Mouse (Mus musculus) heart, adult 2 months (tissue): Measurements from ENCODE around the gene Kmt5b. TPM values are rescaled to one million over a fixed set of nuclear protein-coding genes. Genes with fewer than 3 reads are reported as not detected.

Experiments used
- DNase-seq, 2 experiments: peaks; one replicate each; pipeline ENCODE4 v3.0.0; 2021
- H3K27ac ChIP-seq: fragments of 200-600 bp; 2 replicates; pipeline ENCODE4 v1.8.1; 2022
- H3K27me3 ChIP-seq: fragments of 200-500 bp; 2 replicates; pipeline ENCODE4 v1.6.1; 2012; ENCODE audit warnings: mild to moderate bottlenecking, low read length, inconsistent platforms, mixed read lengths; ENCODE audit not compliant: control insufficient read depth, insufficient read depth
- H3K36me3 ChIP-seq: fragments of 200-500 bp; 2 replicates; pipeline ENCODE4 v1.6.1; 2012; ENCODE audit warnings: low read length, inconsistent platforms; ENCODE audit not compliant: control insufficient read depth, insufficient read depth
- H3K4me1 ChIP-seq: fragments of 200-500 bp; 2 replicates; pipeline ENCODE4 v1.6.1; 2011; ENCODE audit warnings: low read length; ENCODE audit not compliant: control insufficient read depth, insufficient read depth
- H3K4me3 ChIP-seq: fragments of 200-600 bp; 2 replicates; pipeline ENCODE4 v1.8.1; 2022
- H3K79me2 ChIP-seq: fragments of 200-500 bp; replicated peaks from 2 replicates; pipeline ENCODE4 v1.6.1; 2012; ENCODE audit warnings: mild to moderate bottlenecking, inconsistent platforms, low read length, moderate library complexity, mixed read lengths; ENCODE audit not compliant: control insufficient read depth, insufficient read depth
- H3K9ac ChIP-seq: fragments of 200-500 bp; 2 replicates; pipeline ENCODE4 v1.6.1; 2012; ENCODE audit warnings: low read depth, mild to moderate bottlenecking, control low read depth, inconsistent platforms, low read length, mixed read lengths
- CTCF ChIP-seq: fragments of 200-600 bp; IDR thresholded peaks from 2 replicates; pipeline ENCODE4 v1.8.1; 2022; ENCODE audit warnings: antibody characterized with exemption, mild to moderate bottlenecking, moderate library complexity
- EP300 ChIP-seq: fragments of 200-500 bp; IDR thresholded peaks from 2 replicates; pipeline ENCODE4 v1.6.1; 2011; ENCODE audit warnings: low read depth, low read length, control low read depth; ENCODE audit not compliant: insufficient read depth
- POLR2A ChIP-seq: fragments of 200-500 bp; IDR thresholded peaks from 2 replicates; pipeline ENCODE4 v1.6.1; 2011; ENCODE audit warnings: mild to moderate bottlenecking, low read depth, low read length, control low read depth; ENCODE audit not compliant: insufficient read depth
- WGBS: fragments of 180-500 bp; shearing (Covaris S2); methylation state at CpG from one replicate; pipeline ENCODE4 v1.1.7; 2018; 5-methylcytosine and 5-hydroxymethylcytosine counted together
- intact Hi-C: fragments of 180-260 bp; cut with DNase I; formaldehyde crosslinking; loops from one replicate; pipeline ENCODE4 v1.15.1; 2025
- polyA plus RNA-seq: library from polyadenylated mRNA; depleted of rRNA; stranded (reverse); fragments of >200 nt; gene quantifications from 2 replicates; pipeline ENCODE4 v1.2.3, GENCODE M21; 2012; rRNA removed
- total RNA-seq, 2 experiments: library from RNA; stranded (reverse); gene quantifications; 2 replicates each; pipeline ENCODE4 v1.2.3; 2021

Kmt5b gene
- total and polyA plus RNA-seq, 3 experiments = 9.3 to 30.6 (median 27.9) TPM

- Histone ChIP-seq H3K36me3 (peaks cover 6% of the 10 kb centered on the region), H3K4me3 (no peak overlapping the region), H3K4me1 (peaks cover 3% of the 10 kb centered on the region), H3K79me2 (peaks cover 3% of the 10 kb centered on the region; the same call in 1 of the 2 replicates), H3K9ac (no peak overlapping the region), H3K27ac (no peak overlapping the region), H3K27me3 (no peaks in the 10 kb centered on the region)
- TF ChIP-seq CTCF = no peak
- no peak for TF ChIP-seq EP300
- TF ChIP-seq POLR2A = no peak
- WGBS = 74% methylated on average over 6 of the region's 6 CpGs
- no peak for DNase-seq
- intact Hi-C loops = no loop called here
These were observed 87.9 kb downstream of the Kmt5b start for GRCm38 (mm10) chr19:3855091-3855490.

- Histone ChIP-seq H3K27ac (no peak overlapping the region), H3K79me2 (peaks cover 3% of the 10 kb centered on the region; the same call in 1 of the 2 replicates), H3K36me3 (peaks cover 6% of the 10 kb centered on the region), H3K4me1 (peaks cover 3% of the 10 kb centered on the region), H3K27me3 (no peaks in the 10 kb centered on the region), H3K9ac (no peak overlapping the region), H3K4me3 (no peak overlapping the region)
- no peak for DNase-seq
- intact Hi-C loops = no loop called here
- WGBS = 33% methylated on average over 4 of the region's 4 CpGs
- no peak for TF ChIP-seq CTCF
- TF ChIP-seq POLR2A = no peak
- no peak for TF ChIP-seq EP300
These were observed 88.4 kb downstream of the Kmt5b start for GRCm38 (mm10) chr19:3855601-3856000.

- Histone ChIP-seq H3K36me3 (peaks cover 6% of the 10 kb centered on the region), H3K4me3 (no peak overlapping the region), H3K27me3 (no peaks in the 10 kb centered on the region), H3K9ac (no peak overlapping the region), H3K27ac (no peak overlapping the region), H3K4me1 (peaks cover 5% of the 10 kb centered on the region), H3K79me2 (peaks cover 3% of the 10 kb centered on the region; the same call in 1 of the 2 replicates)
- TF ChIP-seq EP300 = no peak
- TF ChIP-seq POLR2A = no peak
- no peak for TF ChIP-seq CTCF
- WGBS = 78% methylated on average over 3 of the region's 3 CpGs
- intact Hi-C loops = no loop called here
- DNase-seq = no peak
These were observed 90.0 kb downstream of the Kmt5b start for GRCm38 (mm10) chr19:3857220-3857619.

- intact Hi-C loops = no loop called here
These were observed 95.5 kb downstream of the Kmt5b start for GRCm38 (mm10) chr19:3862713-3863112.

GRCm38 (mm10) chr19:3864960-3865359, 97.7 kb downstream of the Kmt5b start:
- no peak overlapping the region for H3K9ac ChIP-seq
- WGBS = 79% methylated on average over 2 of the region's 2 CpGs
- H3K4me3 ChIP-seq = no peak overlapping the region
- H3K36me3 ChIP-seq = no peaks in the 10 kb centered on the region
- TF ChIP-seq EP300 = no peak
- TF ChIP-seq POLR2A = no peak
- peak; percentile 64 for TF ChIP-seq CTCF
- no peak for DNase-seq
- no peak overlapping the region for H3K27ac ChIP-seq
- no peaks in the 10 kb centered on the region for H3K27me3 ChIP-seq
- H3K4me1 ChIP-seq = peaks cover 2% of the 10 kb centered on the region
- intact Hi-C loops = no loop called here
- no peaks in the 10 kb centered on the region for H3K79me2 ChIP-seq

More at GRCm38 (mm10) chr19:3862713-3863112, 95.5 kb downstream of the Kmt5b start:
- peaks cover 2% of the 10 kb centered on the region for H3K4me1 ChIP-seq
- H3K36me3 ChIP-seq = no peaks in the 10 kb centered on the region
- no peak for TF ChIP-seq CTCF
- no peak for TF ChIP-seq POLR2A
- TF ChIP-seq EP300 = no peak
- 0 out of 2 replicates have a peak, but pooled peaks cover 3% of the 10 kb centered on the region for H3K79me2 ChIP-seq
- H3K9ac ChIP-seq = no peak overlapping the region
- H3K27me3 ChIP-seq = no peaks in the 10 kb centered on the region
- no peak for DNase-seq
- no peak overlapping the region for H3K27ac ChIP-seq
- 73% methylated on average over 2 of the region's 2 CpGs for WGBS
- H3K4me3 ChIP-seq = no peak overlapping the region

Other genes starting within 250 kb of the Kmt5b start
- 10 to 100 TPM; 72.9 to 79.3 TPM for gene Ppp6r3, start 191.7 kb upstream of the Kmt5b start, total RNA-seq
- gene Ppp6r3, start 191.7 kb upstream of the Kmt5b start, polyA plus RNA-seq = 45.8 and 63.4 TPM in 2 replicates
- gene Lrp5, start 80.9 kb upstream of the Kmt5b start, total RNA-seq = 10 to 100 TPM; 52.2 to 56.5 TPM
- gene Lrp5, start 80.9 kb upstream of the Kmt5b start, polyA plus RNA-seq = 35.0 and 36.3 TPM in 2 replicates
- gene 1810055G02Rik, start 59.1 kb upstream of the Kmt5b start, total RNA-seq = 1 to 10 TPM; 8.1 to 8.3 TPM
- gene 1810055G02Rik, start 59.1 kb upstream of the Kmt5b start, polyA plus RNA-seq = 17.9 and 23.3 TPM in 2 replicates
- gene Chka, start 84.4 kb downstream of the Kmt5b start, total RNA-seq = 10 to 100 TPM; 10.7 to 12.5 TPM
- gene Chka, start 84.4 kb downstream of the Kmt5b start, polyA plus RNA-seq = 9.5 and 14.1 TPM in 2 replicates
- gene Tcirg1, start 139.7 kb downstream of the Kmt5b start, total RNA-seq = 10 to 100 TPM in 1 of 2 experiments, 1 to 10 TPM in 1; 7.4 to 12.4 TPM
- gene Tcirg1, start 139.7 kb downstream of the Kmt5b start, polyA plus RNA-seq = 47.7 and 50.5 TPM in 2 replicates
- 100 to 1,000 TPM; 438 to 511 TPM for gene Ndufs8, start 145.4 kb downstream of the Kmt5b start, total RNA-seq
- gene Ndufs8, start 145.4 kb downstream of the Kmt5b start, polyA plus RNA-seq = 761 and 809 TPM in 2 replicates
- gene Aldh3b1, start 162.4 kb downstream of the Kmt5b start, total RNA-seq = 1 to 10 TPM; 1.6 to 1.7 TPM
- 3.1 and 4.8 TPM in 2 replicates for gene Aldh3b1, start 162.4 kb downstream of the Kmt5b start, polyA plus RNA-seq
- 10 to 100 TPM; 17.5 to 18.3 TPM for gene Unc93b1, start 167.8 kb downstream of the Kmt5b start, total RNA-seq
- 38.1 and 45.5 TPM in 2 replicates for gene Unc93b1, start 167.8 kb downstream of the Kmt5b start, polyA plus RNA-seq
- gene Aldh3b3, start 191.2 kb downstream of the Kmt5b start, total RNA-seq = under 1 TPM; 0.39 to 0.61 TPM
- gene Aldh3b3, start 191.2 kb downstream of the Kmt5b start, polyA plus RNA-seq = 2.8 and 5.4 TPM in 2 replicates
- gene Aldh3b2, start 204.9 kb downstream of the Kmt5b start, total RNA-seq = under 1 TPM; 0.18 to 0.26 TPM
- gene Aldh3b2, start 204.9 kb downstream of the Kmt5b start, polyA plus RNA-seq = 0.91 and 1.6 TPM in 2 replicates
- gene Acy3, start 219.1 kb downstream of the Kmt5b start, total RNA-seq = 10 to 100 TPM; 21.5 to 28.0 TPM
- gene Acy3, start 219.1 kb downstream of the Kmt5b start, polyA plus RNA-seq = 68.7 and 89.9 TPM in 2 replicates
- gene Tbx10, start 225.3 kb downstream of the Kmt5b start, total RNA-seq = not detected
- 0.14 TPM in 1 of 2 replicates, not detected in the other for gene Tbx10, start 225.3 kb downstream of the Kmt5b start, polyA plus RNA-seq
- 100 to 1,000 TPM; 136 to 149 TPM for gene Nudt8, start 233.2 kb downstream of the Kmt5b start, total RNA-seq
- gene Nudt8, start 233.2 kb downstream of the Kmt5b start, polyA plus RNA-seq = 46.4 and 61.9 TPM in 2 replicates
- 1 to 10 TPM; 1.0 to 1.7 TPM for gene Gm49405, start 233.2 kb downstream of the Kmt5b start, total RNA-seq
- 11.0 TPM in 2 replicates for gene Gm49405, start 233.2 kb downstream of the Kmt5b start, polyA plus RNA-seq
- gene Doc2g, start 235.9 kb downstream of the Kmt5b start, total RNA-seq = 100 to 1,000 TPM; 193 to 236 TPM
- 432 and 597 TPM in 2 replicates for gene Doc2g, start 235.9 kb downstream of the Kmt5b start, polyA plus RNA-seq
- gene Ndufv1, start 245.4 kb downstream of the Kmt5b start, total RNA-seq = 1,000 to 10,000 TPM; 1,031 to 1,231 TPM
- gene Ndufv1, start 245.4 kb downstream of the Kmt5b start, polyA plus RNA-seq = 1,078 and 1,145 TPM in 2 replicates